Mouse (Mus musculus) intestine, embryonic 16.5 days (tissue): ENCODE measurements around the gene Glis1. TPM values are rescaled to one million over a fixed set of nuclear protein-coding genes. Genes with fewer than 3 reads are reported as not detected.

ENCODE experiments used
- ATAC-seq: fragments of 200-750 bp; cut with Nextera tagmentation; 2 replicates; pipeline ENCODE4 v1.8.0; 2017; ENCODE audit warnings: moderate TSS enrichment, moderate library complexity
- H3K27ac ChIP-seq: fragments of 300-500 bp; sonication (generic); 2 replicates; pipeline ENCODE4 v1.5.1; 2014; ENCODE audit warnings: mild to moderate bottlenecking, low read length
- H3K27me3 ChIP-seq: fragments of 300-500 bp; sonication (generic); replicated peaks from 2 replicates; pipeline ENCODE4 v1.6.1; 2014; ENCODE audit warnings: low read length, control low read depth, mixed read lengths; ENCODE audit not compliant: control insufficient read depth, insufficient read depth
- H3K36me3 ChIP-seq: fragments of 300-500 bp; sonication (generic); 2 replicates; pipeline ENCODE4 v1.6.1; 2014; ENCODE audit warnings: low read length, control low read depth; ENCODE audit not compliant: control insufficient read depth, insufficient read depth
- H3K4me1 ChIP-seq: fragments of 300-500 bp; sonication (generic); 2 replicates; pipeline ENCODE4 v1.6.1; 2014; ENCODE audit warnings: low read length, control low read depth, mixed read lengths; ENCODE audit not compliant: control insufficient read depth, insufficient read depth
- H3K4me2 ChIP-seq: fragments of 300-500 bp; sonication (generic); 2 replicates; pipeline ENCODE4 v1.6.1; 2014; ENCODE audit warnings: low read depth, low read length, control low read depth
- H3K4me3 ChIP-seq: fragments of 300-500 bp; sonication (generic); 2 replicates; pipeline ENCODE4 v1.5.1; 2014; ENCODE audit warnings: mild to moderate bottlenecking, low read length
- H3K9ac ChIP-seq: fragments of 300-500 bp; sonication (generic); 2 replicates; pipeline ENCODE4 v1.6.1; 2014; ENCODE audit warnings: low read depth, low read length
- H3K9me3 ChIP-seq: fragments of 300-500 bp; sonication (generic); 2 replicates; pipeline ENCODE4 v1.6.1; 2016; ENCODE audit warnings: low read length, control low read depth; ENCODE audit not compliant: control insufficient read depth
- WGBS: fragments of 180-500 bp; shearing (Covaris S2); extraction: QIAGEN DNeasy Blood & Tissue Kit; methylation state at CpG from one replicate; pipeline ENCODE4 v1.1.7; 2014; 5-methylcytosine and 5-hydroxymethylcytosine counted together
- polyA plus RNA-seq: library from polyadenylated mRNA; unstranded; fragments of >200 nt; fragmentation: Nextera tagmentation; extraction: Ambion mirVana; gene quantifications from 2 replicates; pipeline ENCODE4 v1.2.1, GENCODE M21; 2015

The Glis1 gene
- polyA plus RNA-seq, 1 experiment from 2014 or later = 0.32 TPM

DNA sequence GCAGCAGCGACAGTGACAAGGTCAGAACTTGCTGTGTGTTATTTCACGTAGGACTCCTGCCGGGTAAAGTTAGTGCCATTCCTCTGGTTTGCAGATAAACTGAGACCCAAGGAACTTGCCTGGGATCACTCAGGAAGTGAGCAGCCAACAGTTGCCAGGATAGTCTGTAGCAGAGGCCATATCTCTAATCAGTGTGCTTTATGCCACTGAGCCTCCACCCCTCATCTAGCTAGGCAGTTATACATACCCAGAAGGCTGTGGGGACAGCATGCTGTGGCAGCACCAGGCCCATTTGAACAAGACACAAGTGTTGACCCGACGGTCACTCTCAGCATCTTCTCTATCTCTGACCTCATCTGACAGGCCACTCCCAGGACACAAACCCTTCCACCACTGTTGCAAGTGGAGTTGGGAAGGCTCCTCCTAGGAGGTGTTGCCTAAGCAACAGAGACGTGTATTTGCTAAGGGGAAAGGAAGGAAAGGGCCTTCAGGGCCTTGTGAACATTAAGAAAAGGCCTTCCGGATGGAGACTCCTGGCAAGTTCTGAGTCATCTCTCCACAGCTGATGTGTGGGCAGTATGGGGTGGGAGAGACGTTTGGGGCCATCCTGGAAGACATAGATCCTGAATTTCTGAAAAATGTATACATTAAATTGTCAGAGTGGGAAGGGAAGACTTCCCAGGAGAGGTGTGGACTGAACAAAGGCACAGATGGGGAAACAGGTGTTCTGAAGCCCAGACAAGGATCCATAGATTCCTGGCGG, 177.7 kb downstream of the Glis1 start:
- H3K9me3 ChIP-seq = no peaks in the 10 kb centered on the region
- 60% methylated on average over 9 of the region's 9 CpGs for WGBS
- H3K36me3 ChIP-seq = no peaks in the 10 kb centered on the region
- no peak for ATAC-seq
- H3K4me1 ChIP-seq = no peaks in the 10 kb centered on the region
- H3K27me3 ChIP-seq = no peaks in the 10 kb centered on the region
- no peak overlapping the region for H3K27ac ChIP-seq
- H3K4me3 ChIP-seq = no peak overlapping the region
- no peak overlapping the region for H3K9ac ChIP-seq
- no peak overlapping the region for H3K4me2 ChIP-seq

- no peak overlapping the region for H3K4me3 ChIP-seq
- no peaks in the 10 kb centered on the region for H3K27me3 ChIP-seq
- 57% methylated on average over 6 of the region's 6 CpGs for WGBS
- H3K4me2 ChIP-seq = no peak overlapping the region
- 0 out of 2 replicates have a peak, but pooled peaks cover 2% of the 10 kb centered on the region for H3K4me1 ChIP-seq
- H3K9me3 ChIP-seq = no peaks in the 10 kb centered on the region
- no peak for ATAC-seq
- no peaks in the 10 kb centered on the region for H3K36me3 ChIP-seq
- H3K9ac ChIP-seq = no peak overlapping the region
- no peak overlapping the region for H3K27ac ChIP-seq
Observed at GRCm38 (mm10) chr4:107617596-107618230, 183.3 kb downstream of the Glis1 start.

DNA sequence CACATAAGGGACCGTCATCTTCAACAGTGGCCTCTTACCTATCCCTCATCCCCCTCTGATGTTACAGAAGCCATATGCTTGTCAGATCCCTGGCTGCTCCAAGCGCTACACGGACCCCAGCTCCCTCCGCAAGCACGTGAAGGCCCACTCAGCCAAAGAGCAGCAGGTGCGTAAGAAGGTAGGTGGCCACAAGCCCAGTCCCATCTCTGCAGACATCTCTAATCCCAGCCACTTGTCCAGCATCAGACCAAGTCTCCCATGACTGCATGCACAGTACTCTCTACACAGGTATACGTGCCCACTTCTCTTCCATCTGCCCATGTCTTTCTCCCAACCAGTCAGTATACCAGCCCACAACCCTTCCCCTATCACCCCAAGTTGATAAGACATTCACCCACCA, 185.1 kb downstream of the Glis1 start:
- WGBS = 94% methylated on average over 7 of the region's 7 CpGs
- no peak overlapping the region for H3K27ac ChIP-seq
- no peak for ATAC-seq
- H3K9me3 ChIP-seq = no peaks in the 10 kb centered on the region
- no peaks in the 10 kb centered on the region for H3K27me3 ChIP-seq
- no peak overlapping the region for H3K4me3 ChIP-seq
- H3K36me3 ChIP-seq = no peaks in the 10 kb centered on the region
- H3K4me2 ChIP-seq = no peak overlapping the region
- 0 out of 2 replicates have a peak, but pooled peaks cover 2% of the 10 kb centered on the region for H3K4me1 ChIP-seq
- H3K9ac ChIP-seq = no peak overlapping the region

DNA sequence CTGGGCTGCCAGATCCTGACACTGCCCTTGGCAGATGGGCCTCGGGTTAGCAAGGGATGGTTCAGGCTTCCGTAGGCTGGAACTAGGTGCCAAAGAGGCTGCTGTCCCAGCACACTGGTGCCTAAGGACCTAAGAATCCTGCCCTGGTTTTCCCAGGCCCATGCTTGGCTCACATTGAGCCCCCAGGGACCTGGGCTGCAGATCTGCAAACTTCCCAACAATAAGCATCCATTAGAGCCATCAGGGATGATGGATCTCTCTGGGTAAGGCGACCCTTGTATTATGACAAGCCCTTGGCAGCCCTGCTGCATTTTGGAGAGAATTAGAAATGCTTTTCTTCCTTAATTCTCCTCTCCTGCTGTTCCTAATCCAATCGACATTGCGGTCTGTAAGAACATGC, 187.0 kb downstream of the Glis1 start:
- 58% methylated on average over 5 of the region's 5 CpGs for WGBS
- ATAC-seq = no peak

DNA sequence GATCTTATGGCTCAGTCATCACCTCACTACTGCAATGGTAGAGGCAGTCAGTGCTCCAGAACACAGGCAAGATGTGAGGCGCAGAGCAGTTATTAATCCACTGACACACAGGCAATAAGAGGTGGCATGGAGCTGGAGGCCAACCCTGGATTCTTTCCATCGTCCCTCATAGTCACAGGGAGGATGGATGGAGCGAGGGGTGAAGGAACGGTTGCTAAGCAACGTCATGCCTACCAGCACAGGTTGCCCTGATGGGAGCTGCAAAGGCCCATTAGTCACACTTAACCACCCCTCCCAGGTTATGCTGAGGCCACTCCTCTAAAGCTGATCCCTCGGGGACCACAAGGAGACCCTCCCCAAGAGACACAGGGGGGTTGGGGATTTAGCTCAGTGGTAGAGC, 187.9 kb downstream of the Glis1 start:
- Histone ChIP-seq H3K27me3 (no peaks in the 10 kb centered on the region), H3K4me2 (no peak overlapping the region), H3K36me3 (no peaks in the 10 kb centered on the region), H3K9me3 (no peaks in the 10 kb centered on the region), H3K4me1 (0 out of 2 replicates have a peak, but pooled peaks cover 2% of the 10 kb centered on the region), H3K27ac (no peak overlapping the region), H3K9ac (no peak overlapping the region), H3K4me3 (no peak overlapping the region)
- 65% methylated on average over 6 of the region's 6 CpGs for WGBS
- no peak for ATAC-seq

More for the DNA sequence above, 187.0 kb downstream of the Glis1 start:
- no peak overlapping the region for H3K4me2 ChIP-seq
- no peaks in the 10 kb centered on the region for H3K27me3 ChIP-seq
- H3K4me3 ChIP-seq = no peak overlapping the region
- H3K4me1 ChIP-seq = 0 out of 2 replicates have a peak, but pooled peaks cover 2% of the 10 kb centered on the region
- no peak overlapping the region for H3K9ac ChIP-seq
- H3K27ac ChIP-seq = no peak overlapping the region
- H3K9me3 ChIP-seq = no peaks in the 10 kb centered on the region
- H3K36me3 ChIP-seq = no peaks in the 10 kb centered on the region

DNA sequence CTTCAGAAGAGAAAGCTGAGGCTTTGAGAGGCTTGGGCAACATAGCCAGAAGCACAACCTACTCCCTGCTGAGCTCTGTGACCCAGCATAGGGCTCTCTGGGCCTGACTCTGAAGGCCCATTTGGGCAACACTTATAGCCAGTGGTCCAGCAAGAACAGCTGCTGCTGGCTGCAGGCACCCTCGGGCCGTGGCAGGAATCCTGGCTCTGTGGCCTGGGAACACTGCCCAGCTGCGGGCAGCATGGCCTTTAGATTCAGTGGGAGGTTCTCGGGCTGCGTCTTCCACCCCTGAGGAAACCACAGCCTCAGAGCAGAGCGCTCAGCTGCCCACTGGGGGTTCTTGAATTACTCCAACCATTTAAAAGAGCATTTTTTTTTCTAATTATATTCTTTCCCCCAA, 189.5 kb downstream of the Glis1 start:
- Histone ChIP-seq H3K9ac (no peak overlapping the region), H3K36me3 (no peaks in the 10 kb centered on the region), H3K27me3 (no peaks in the 10 kb centered on the region), H3K4me1 (0 out of 2 replicates have a peak, but pooled peaks cover 2% of the 10 kb centered on the region), H3K27ac (no peak overlapping the region), H3K4me3 (no peak overlapping the region), H3K9me3 (no peaks in the 10 kb centered on the region), H3K4me2 (no peak overlapping the region)
- 85% methylated on average over 6 of the region's 6 CpGs for WGBS
- no peak for ATAC-seq

- Histone ChIP-seq H3K4me1 (0 out of 2 replicates have a peak, but pooled peaks cover 2% of the 10 kb centered on the region), H3K27me3 (no peaks in the 10 kb centered on the region), H3K9me3 (no peaks in the 10 kb centered on the region), H3K4me3 (no peak overlapping the region), H3K4me2 (no peak overlapping the region), H3K27ac (no peak overlapping the region), H3K36me3 (no peaks in the 10 kb centered on the region), H3K9ac (no peak overlapping the region)
- 56% methylated on average over 5 of the region's 5 CpGs for WGBS
- ATAC-seq = no peak
Observed at GRCm38 (mm10) chr4:107624951-107625350, 190.6 kb downstream of the Glis1 start.

GRCm38 (mm10) chr4:107628226-107628625, 193.8 kb downstream of the Glis1 start:
- ATAC-seq = no peak
- H3K4me1 ChIP-seq = no peaks in the 10 kb centered on the region
- H3K27ac ChIP-seq = no peak overlapping the region
- no peaks in the 10 kb centered on the region; the same call in 1 of the 2 replicates for H3K27me3 ChIP-seq
- no peak overlapping the region for H3K4me2 ChIP-seq
- no peak overlapping the region for H3K9ac ChIP-seq
- H3K4me3 ChIP-seq = no peak overlapping the region
- H3K36me3 ChIP-seq = no peaks in the 10 kb centered on the region
- H3K9me3 ChIP-seq = no peaks in the 10 kb centered on the region
- WGBS = 73% methylated on average over 4 of the region's 4 CpGs

DNA sequence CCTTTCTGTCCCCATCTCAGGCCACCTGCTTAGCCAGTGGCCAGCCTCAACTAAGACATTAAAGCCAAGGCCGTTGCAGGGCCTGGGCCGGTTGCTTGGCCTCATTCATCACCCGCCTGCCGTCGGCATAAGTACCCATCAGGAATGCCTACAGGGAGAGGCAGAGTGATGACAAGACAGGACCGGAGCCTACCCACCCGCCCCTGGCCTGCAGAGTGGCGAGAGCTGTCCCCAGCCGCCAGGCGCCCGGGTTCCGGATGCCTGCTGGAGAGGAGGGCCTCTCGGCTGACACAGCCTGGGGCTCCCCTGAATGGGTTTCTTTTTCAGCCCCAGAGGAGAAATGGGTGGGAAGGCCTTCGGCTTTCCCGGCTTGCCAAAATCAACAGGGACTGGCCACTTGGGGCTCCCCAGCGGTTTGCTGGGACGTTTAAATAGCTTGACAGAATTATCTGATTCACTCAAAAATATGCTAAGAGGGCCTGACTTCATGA, 194.6 kb downstream of the Glis1 start:
- H3K4me3 ChIP-seq = no peak overlapping the region
- H3K27ac ChIP-seq = no peak overlapping the region
- H3K9me3 ChIP-seq = no peaks in the 10 kb centered on the region
- no peaks in the 10 kb centered on the region; the same call in 1 of the 2 replicates for H3K27me3 ChIP-seq
- no peak overlapping the region for H3K9ac ChIP-seq
- WGBS = 64% methylated on average over 17 of the region's 17 CpGs
- ATAC-seq = no peak
- no peak overlapping the region for H3K4me2 ChIP-seq
- no peaks in the 10 kb centered on the region for H3K4me1 ChIP-seq
- H3K36me3 ChIP-seq = no peaks in the 10 kb centered on the region
